Mouse (Mus musculus): Measurements from ENCODE around the gene Rin2. TPM values are rescaled to one million over a fixed set of nuclear protein-coding genes. Genes with fewer than 3 reads are reported as not detected.
A peak's percentile ranks its signal among the peaks of the same experiment; 100 is the strongest.

Gene Rin2
- polyA plus RNA-seq, 1 experiment from 2014 or later, result 26.7 TPM

DNA sequence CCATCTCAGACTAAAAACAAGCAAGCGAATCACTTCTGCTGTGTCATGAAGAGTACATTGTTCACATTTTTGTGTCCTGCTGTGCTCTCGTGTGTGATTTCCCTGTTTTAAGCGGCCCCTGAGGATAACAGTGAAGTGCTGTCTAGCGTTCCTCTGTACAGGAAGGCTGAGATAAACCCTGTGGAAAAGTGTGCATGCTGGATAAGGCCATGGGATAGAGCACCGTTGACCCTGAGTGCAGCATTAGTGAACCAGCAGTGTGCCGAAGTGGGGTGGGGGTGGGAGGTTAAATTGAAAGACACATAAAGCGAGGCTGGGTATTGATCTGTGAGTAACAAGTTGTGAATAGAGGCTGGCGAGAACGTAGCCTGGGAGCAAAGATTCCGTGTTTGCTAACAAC lies 94.9 kb downstream of the Rin2 start:
- H3K4me2 ChIP-seq, result no peak overlapping the region
- H3K36me3 ChIP-seq (ENCODE audit: insufficient read depth), result no peaks in the 10 kb centered on the region
- ATAC-seq (ENCODE audit: insufficient read depth) (no peak), DNase-seq (no peak)
- H3K4me1 ChIP-seq (ENCODE audit: insufficient read depth), result no peaks in the 10 kb centered on the region; the same call in 1 of the 2 replicates
- TF ChIP-seq CTCF (IDR thresholded peaks at IDR 0.05; ENCODE audit: low read depth), result no peak
- WGBS, result 50% methylated on average over 10 of the region's 10 CpGs
- H3K27ac ChIP-seq (ENCODE audit: low read depth), result no peak overlapping the region
- H3K9me3 ChIP-seq (ENCODE audit: low read depth, low read length), result no peaks in the 10 kb centered on the region
- H3K4me3 ChIP-seq (ENCODE audit: low read depth, low read length), result no peak overlapping the region
- H3K9ac ChIP-seq, result no peak overlapping the region
- H3K27me3 ChIP-seq (ENCODE audit: insufficient read depth, low read length), result no peaks in the 10 kb centered on the region

DNA sequence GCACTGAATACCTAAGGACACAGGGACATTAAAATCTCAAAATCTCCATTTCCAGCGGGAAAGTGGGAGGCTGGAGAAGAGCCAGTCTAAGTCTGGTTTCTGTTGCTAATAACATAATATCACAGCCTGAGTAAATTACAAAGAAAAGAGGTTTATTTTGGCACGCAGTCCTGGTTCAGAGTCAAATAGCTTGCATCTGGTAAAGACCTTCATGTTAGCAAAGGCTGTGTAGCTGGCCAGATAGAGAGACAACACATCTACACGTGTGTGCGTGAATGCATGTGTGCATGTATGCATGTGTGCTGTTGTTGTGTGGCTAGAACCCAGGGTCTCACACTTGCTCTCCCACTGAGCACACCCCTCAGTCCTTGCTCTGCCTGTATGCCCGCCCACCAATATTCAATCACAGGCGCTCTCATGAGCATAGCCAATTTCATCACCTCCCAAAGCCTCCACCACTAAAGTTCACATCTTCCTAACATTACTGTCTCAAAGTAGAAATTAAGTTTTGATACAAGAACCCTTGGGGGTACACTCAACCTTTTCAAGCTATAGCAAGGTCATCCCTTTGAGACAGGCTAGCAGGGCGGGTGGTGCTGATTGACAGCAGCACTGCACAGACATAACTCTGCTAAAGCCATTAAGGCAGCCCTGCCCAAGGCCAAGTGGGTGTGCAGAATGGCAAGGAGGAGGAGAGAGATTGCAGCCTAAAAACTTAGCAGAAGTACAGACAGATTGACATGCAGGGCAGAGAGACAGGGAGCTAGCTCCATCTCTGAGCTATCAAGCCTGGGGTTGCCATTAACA lies 95.9 kb downstream of the Rin2 start:
- no peaks in the 10 kb centered on the region for H3K9me3 ChIP-seq (ENCODE audit: low read depth, low read length)
- WGBS, result 80% methylated on average over 7 of the region's 7 CpGs
- no peak for TF ChIP-seq CTCF (IDR thresholded peaks at IDR 0.05; ENCODE audit: low read depth)
- no peaks in the 10 kb centered on the region; the same call in 1 of the 2 replicates for H3K4me1 ChIP-seq (ENCODE audit: insufficient read depth)
- H3K27me3 ChIP-seq (ENCODE audit: insufficient read depth, low read length), result no peaks in the 10 kb centered on the region
- DNase-seq, result no peak
- H3K36me3 ChIP-seq (ENCODE audit: insufficient read depth), result no peaks in the 10 kb centered on the region
- H3K9ac ChIP-seq, result no peak overlapping the region
- ATAC-seq (ENCODE audit: insufficient read depth), result peak; percentile 44; the same call in 1 of the 2 replicates
- H3K4me2 ChIP-seq, result no peak overlapping the region
- no peak overlapping the region for H3K4me3 ChIP-seq (ENCODE audit: low read depth, low read length)
- no peak overlapping the region for H3K27ac ChIP-seq (ENCODE audit: low read depth)

DNA sequence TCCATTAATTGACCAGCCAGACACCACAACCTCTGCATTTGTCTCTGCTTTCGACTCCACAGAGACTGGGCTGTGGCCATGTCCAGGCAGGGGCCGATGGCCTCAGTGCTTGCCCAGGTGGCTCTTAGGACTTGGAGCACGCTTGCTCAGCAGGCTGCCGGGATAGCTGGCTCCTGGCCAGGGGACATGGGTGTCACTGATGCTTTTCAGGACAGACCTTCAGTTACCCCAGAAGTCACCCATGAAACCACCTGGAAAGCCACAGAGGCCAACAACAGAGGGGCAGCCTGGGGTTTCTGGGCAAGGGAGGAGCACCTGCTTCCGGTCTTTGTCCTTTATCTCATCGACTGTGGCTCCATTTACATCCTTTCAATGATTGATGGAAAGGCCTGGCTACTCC lies 108.2 kb downstream of the Rin2 start:
- Histone ChIP-seq H3K4me1 (ENCODE audit: insufficient read depth) (peaks cover 29% of the 10 kb centered on the region), H3K36me3 (ENCODE audit: insufficient read depth) (no peaks in the 10 kb centered on the region), H3K27ac (ENCODE audit: low read depth) (no peak overlapping the region), H3K27me3 (ENCODE audit: insufficient read depth, low read length) (no peaks in the 10 kb centered on the region), H3K9me3 (ENCODE audit: low read depth, low read length) (no peaks in the 10 kb centered on the region), H3K4me2 (no peak overlapping the region), H3K9ac (no peak overlapping the region), H3K4me3 (ENCODE audit: low read depth, low read length) (no peak overlapping the region)
- 43% methylated on average over 6 of the region's 6 CpGs for WGBS
- peak; percentile 50 for DNase-seq
- no peak for TF ChIP-seq CTCF (IDR thresholded peaks at IDR 0.05; ENCODE audit: low read depth)
- no peak for ATAC-seq (ENCODE audit: insufficient read depth)

DNA sequence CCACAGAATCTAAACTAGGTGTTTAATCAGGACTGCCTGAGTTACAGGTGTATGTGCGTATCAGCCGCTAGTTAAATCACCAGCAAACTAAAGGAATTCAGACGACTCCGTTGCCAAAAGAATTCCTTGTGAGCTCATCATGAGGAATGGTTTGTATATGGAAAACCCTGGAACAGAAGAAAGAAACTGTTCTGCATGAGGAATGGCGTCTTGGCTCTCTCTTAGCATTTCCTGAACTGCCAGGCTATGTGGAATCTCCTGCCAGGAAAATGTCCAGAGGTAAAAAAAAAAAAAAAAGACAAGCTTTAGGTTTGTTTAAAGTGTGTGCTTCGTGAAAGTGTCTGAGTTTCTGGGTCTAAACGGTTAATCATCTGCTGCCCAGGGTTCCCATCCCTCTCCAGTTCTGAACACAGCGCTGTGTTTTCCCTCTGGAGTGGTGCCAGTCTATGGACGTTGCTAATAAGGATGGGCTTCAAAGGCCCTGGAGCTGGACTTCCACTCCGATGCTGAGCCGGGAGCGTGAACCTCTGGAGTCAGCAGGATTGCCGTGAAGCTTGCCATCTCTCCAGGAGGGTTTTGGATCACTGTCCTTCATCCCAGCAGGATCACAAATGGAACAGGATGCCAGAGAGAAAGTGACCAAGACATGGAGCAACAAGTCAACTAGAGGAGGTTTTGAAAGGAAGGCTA lies 109.4 kb downstream of the Rin2 start:
- WGBS, result 19% methylated on average over 13 of the region's 13 CpGs
- TF ChIP-seq CTCF (IDR thresholded peaks at IDR 0.05; ENCODE audit: low read depth), result no peak
- H3K4me3 ChIP-seq (ENCODE audit: low read depth, low read length), result no peak overlapping the region
- H3K27me3 ChIP-seq (ENCODE audit: insufficient read depth, low read length), result no peaks in the 10 kb centered on the region
- no peaks in the 10 kb centered on the region for H3K9me3 ChIP-seq (ENCODE audit: low read depth, low read length)
- H3K27ac ChIP-seq (ENCODE audit: low read depth), result 0 out of 2 replicates have a peak overlapping the region, but pooled peaks have one; percentile 33
- H3K4me1 ChIP-seq (ENCODE audit: insufficient read depth), result peaks cover 29% of the 10 kb centered on the region
- H3K36me3 ChIP-seq (ENCODE audit: insufficient read depth), result no peaks in the 10 kb centered on the region
- no peak overlapping the region for H3K4me2 ChIP-seq
- peak; percentile 79 for DNase-seq
- ATAC-seq (ENCODE audit: insufficient read depth), result peak; percentile 36; the same call in 1 of the 2 replicates
- no peak overlapping the region for H3K9ac ChIP-seq

DNA sequence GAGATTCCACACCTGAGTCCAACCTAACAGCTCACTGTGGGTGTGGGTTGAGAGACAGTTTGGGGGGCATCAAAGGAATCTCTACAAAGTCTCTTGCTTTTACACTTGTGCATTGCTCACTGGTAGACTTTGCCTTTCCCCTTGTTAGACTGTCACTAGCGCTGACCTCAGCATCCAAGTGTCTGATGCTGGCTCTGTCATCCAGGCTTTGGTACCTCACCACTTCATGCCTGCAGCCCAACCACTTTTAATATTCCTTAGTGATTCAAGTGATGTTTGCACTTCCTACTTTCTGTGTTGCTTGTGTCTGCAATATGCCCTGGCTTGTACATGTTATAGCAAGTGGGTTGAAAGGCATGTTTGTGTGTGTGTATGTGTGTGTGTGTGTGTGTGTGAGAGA lies 109.9 kb downstream of the Rin2 start:
- TF ChIP-seq CTCF (IDR thresholded peaks at IDR 0.05; ENCODE audit: low read depth), result no peak
- Histone ChIP-seq H3K4me2 (no peak overlapping the region), H3K27me3 (ENCODE audit: insufficient read depth, low read length) (no peaks in the 10 kb centered on the region), H3K9ac (no peak overlapping the region), H3K36me3 (ENCODE audit: insufficient read depth) (no peaks in the 10 kb centered on the region), H3K9me3 (ENCODE audit: low read depth, low read length) (no peaks in the 10 kb centered on the region), H3K4me3 (ENCODE audit: low read depth, low read length) (no peak overlapping the region), H3K4me1 (ENCODE audit: insufficient read depth) (peaks cover 29% of the 10 kb centered on the region), H3K27ac (ENCODE audit: low read depth) (peak overlapping the region; percentile 88)
- 62% methylated on average over 1 of the region's 1 CpGs for WGBS
- ATAC-seq (ENCODE audit: insufficient read depth) (peak; percentile 22; the same call in 1 of the 2 replicates), DNase-seq (peak; percentile 56)

DNA sequence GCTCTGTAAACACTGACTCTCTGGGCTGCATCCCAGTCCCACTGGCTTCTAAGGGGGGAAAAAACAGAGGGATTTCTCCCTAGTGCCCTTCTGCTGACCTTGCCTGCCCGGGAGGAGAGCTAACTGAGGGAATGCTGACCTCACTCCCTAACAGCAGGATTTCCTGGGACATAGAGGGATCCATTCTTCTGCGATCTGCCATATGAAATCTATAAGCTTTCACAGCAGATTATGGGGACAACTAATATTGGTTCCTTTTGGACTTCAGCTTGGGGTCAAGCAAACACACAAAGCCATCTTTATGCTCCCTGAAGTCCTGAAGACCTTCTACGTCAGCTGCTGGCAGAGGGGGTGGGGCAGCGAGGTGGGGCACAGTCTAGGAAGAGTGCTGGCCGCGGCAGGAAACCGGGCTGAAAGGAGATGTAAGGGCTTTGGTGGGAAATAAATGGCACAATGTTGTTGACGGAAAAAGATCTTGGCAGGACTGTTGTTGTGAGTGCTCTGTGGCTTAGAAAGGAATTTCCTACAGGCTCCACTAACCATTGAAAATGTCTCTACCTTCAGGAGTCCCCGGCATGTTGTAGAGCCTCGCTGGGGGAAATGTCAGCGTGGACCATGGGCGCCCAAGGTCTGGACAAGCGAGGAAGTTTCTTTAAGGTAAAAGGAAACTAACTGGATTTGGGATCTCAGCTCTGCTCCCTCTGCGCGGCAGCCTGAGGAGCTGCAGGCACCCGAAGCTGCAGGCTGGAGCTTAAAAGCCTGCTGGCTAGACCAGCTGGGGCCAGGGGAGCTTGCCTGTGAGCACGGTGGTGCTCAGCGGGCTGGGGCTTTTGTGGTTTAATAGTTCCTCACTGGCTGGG lies 111.0 kb downstream of the Rin2 start:
- TF ChIP-seq CTCF (IDR thresholded peaks at IDR 0.05; ENCODE audit: low read depth), result no peak
- WGBS, result 4% methylated on average over 18 of the region's 18 CpGs
- no peaks in the 10 kb centered on the region for H3K9me3 ChIP-seq (ENCODE audit: low read depth, low read length)
- peak overlapping the region; percentile 50 for H3K9ac ChIP-seq
- H3K4me3 ChIP-seq (ENCODE audit: low read depth, low read length), result peak overlapping the region; percentile 31
- peaks cover 29% of the 10 kb centered on the region for H3K4me1 ChIP-seq (ENCODE audit: insufficient read depth)
- peak; percentile 70 for DNase-seq
- peak overlapping the region; percentile 88 for H3K27ac ChIP-seq (ENCODE audit: low read depth)
- H3K4me2 ChIP-seq, result peak overlapping the region; percentile 68
- H3K27me3 ChIP-seq (ENCODE audit: insufficient read depth, low read length), result no peaks in the 10 kb centered on the region
- ATAC-seq (ENCODE audit: insufficient read depth), result peak; percentile 71; the same call in 1 of the 2 replicates
- no peaks in the 10 kb centered on the region for H3K36me3 ChIP-seq (ENCODE audit: insufficient read depth)
